In genomic region chr7:139368722-139369380, GRCm38 (mm10) we compare ENCODE assay signal across 7 mouse cellular contexts. TPM values are rescaled to one million over a fixed set of nuclear protein-coding genes. Genes with fewer than 3 reads are reported as not detected.
DNase-seq lines count a peak whose midpoint lies in the region; ATAC-seq and TF ChIP-seq lines count a peak whose summit lies in the region.

No protein-coding gene starts in this region.

- WGBS in embryonic facial prominence, embryonic 12.5 days, result 42% methylated on average over 14 of the region's 14 CpGs
- WGBS in heart, embryonic 12.5 days, result 30% methylated on average over 14 of the region's 14 CpGs

- H3K27me3 ChIP-seq in E14TG2a.4 (ENCODE audit: insufficient read depth, low read length), result peaks cover 18% of the 10 kb centered on the region; the same call in 1 of the 2 replicates
- no peaks in the 10 kb centered on the region for H3K27me3 ChIP-seq in embryonic facial prominence, embryonic 12.5 days
- no peaks in the 10 kb centered on the region for H3K27me3 ChIP-seq in heart, embryonic 12.5 days (replicated peaks)

- H3K27ac ChIP-seq in embryonic facial prominence, embryonic 12.5 days, result peak overlapping the region; percentile 90
- peak overlapping the region; percentile 93 for H3K27ac ChIP-seq in heart, embryonic 12.5 days (ENCODE audit: poor library complexity, severe bottlenecking)

- H3K4me1 ChIP-seq in E14TG2a.4 (replicated peaks; ENCODE audit: low read depth, low read length), result peaks cover 49% of the 10 kb centered on the region
- peaks cover 34% of the 10 kb centered on the region for H3K4me1 ChIP-seq in embryonic facial prominence, embryonic 12.5 days
- peaks cover 68% of the 10 kb centered on the region for H3K4me1 ChIP-seq in heart, embryonic 12.5 days (replicated peaks)

- no peaks in the 10 kb centered on the region for H3K9me3 ChIP-seq in E14TG2a.4 (ENCODE audit: low read length)
- H3K9me3 ChIP-seq in embryonic facial prominence, embryonic 12.5 days, result no peaks in the 10 kb centered on the region
- H3K9me3 ChIP-seq in heart, embryonic 12.5 days (replicated peaks), result no peaks in the 10 kb centered on the region

- TF ChIP-seq CTCF in E14TG2a.4 (conservative IDR thresholded peaks at IDR 0.05; ENCODE audit: low read length), result no peak

- H3K4me2 ChIP-seq in embryonic facial prominence, embryonic 12.5 days (replicated peaks), result no peak overlapping the region
- no peak overlapping the region for H3K4me2 ChIP-seq in heart, embryonic 12.5 days

- no peak for ATAC-seq in embryonic facial prominence, embryonic 12.5 days (ENCODE audit: insufficient number of reproducible peaks, insufficient read depth, low FRiP score, low TSS enrichment)
- no peak for ATAC-seq in heart, embryonic 12.5 days (ENCODE audit: insufficient number of reproducible peaks, low FRiP score)

- peak overlapping the region; percentile 48; the same call in 1 of the 2 replicates for H3K4me3 ChIP-seq in E14TG2a.4 (replicated peaks; ENCODE audit: low read length)
- no peak overlapping the region for H3K4me3 ChIP-seq in embryonic facial prominence, embryonic 12.5 days
- H3K4me3 ChIP-seq in heart, embryonic 12.5 days, result no peak overlapping the region

- no peak overlapping the region for H3K9ac ChIP-seq in embryonic facial prominence, embryonic 12.5 days
- peak overlapping the region; percentile 20 for H3K9ac ChIP-seq in heart, embryonic 12.5 days

- DNase-seq in NIH3T3 (ENCODE audit: low read depth), result peak; percentile 83
- peak; percentile 76 for DNase-seq in kidney, postnatal 14 days
- DNase-seq in lung, postnatal 25 days (ENCODE audit: low spot score), result peak; percentile 83
- peak; percentile 56 for DNase-seq in thymus, postnatal 4 days

- no peaks in the 10 kb centered on the region for H3K36me3 ChIP-seq in E14TG2a.4 (ENCODE audit: insufficient read depth, low read length)
- no peaks in the 10 kb centered on the region for H3K36me3 ChIP-seq in embryonic facial prominence, embryonic 12.5 days
- no peaks in the 10 kb centered on the region for H3K36me3 ChIP-seq in heart, embryonic 12.5 days

RNA-seq across cellular contexts. Expression of gene Inpp5a, which starts 20.1 kb away (rescaled TPM):
- 29.9 and 34.1 TPM in 2 replicates for polyA plus RNA-seq in embryonic facial prominence, embryonic 12.5 days (2016; fragmentation: Nextera tagmentation; extraction: Ambion mirVana)
- polyA plus RNA-seq in heart, embryonic 12.5 days (2016; fragmentation: Nextera tagmentation; extraction: Ambion mirVana), result 96.3 and 104 TPM in 2 replicates
